Mouse (Mus musculus) embryo, embryonic 11.5 days (tissue): ENCODE measurements around the gene Flnb.
A peak's percentile ranks its signal among the peaks of the same experiment; 100 is the strongest.

Experiments used
- DNase-seq: peaks from one replicate; pipeline ENCODE4 v3.0.0-alpha.2; 2012; ENCODE audit warnings: low read depth, low spot score

Gene Flnb

DNA sequence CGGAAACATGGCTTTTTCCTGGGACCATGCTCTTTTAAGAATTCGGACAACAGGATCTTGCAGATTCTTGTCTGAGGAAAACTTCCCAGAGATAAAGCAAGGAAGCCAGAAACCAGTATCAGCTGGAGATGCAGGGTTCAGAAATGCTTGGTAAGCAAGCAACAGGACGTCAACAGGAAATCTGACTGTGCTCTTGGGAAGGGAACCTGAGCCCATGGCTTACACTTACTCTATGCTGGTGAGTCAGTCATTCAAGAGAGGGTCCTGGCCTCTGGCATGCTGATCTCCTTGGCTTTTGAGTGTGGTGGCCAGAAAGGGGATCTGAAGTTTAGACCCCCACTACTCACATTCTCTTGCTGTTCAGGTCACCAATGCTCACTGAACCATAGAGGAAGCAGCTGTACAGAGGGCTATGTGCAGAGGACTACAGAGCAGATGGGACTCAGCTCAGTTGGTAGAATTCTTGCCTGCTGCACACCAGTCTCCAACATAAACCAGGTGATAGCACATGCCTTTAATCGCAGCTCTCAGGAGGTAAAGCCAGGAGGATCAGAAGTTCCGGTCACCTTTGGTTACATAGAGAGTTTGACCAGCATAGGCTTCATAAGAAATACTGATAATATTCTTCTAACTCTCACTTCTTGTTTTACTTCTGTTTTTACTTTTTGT lies 173.5 kb downstream of the Flnb start:
- DNase-seq = no peak

DNA sequence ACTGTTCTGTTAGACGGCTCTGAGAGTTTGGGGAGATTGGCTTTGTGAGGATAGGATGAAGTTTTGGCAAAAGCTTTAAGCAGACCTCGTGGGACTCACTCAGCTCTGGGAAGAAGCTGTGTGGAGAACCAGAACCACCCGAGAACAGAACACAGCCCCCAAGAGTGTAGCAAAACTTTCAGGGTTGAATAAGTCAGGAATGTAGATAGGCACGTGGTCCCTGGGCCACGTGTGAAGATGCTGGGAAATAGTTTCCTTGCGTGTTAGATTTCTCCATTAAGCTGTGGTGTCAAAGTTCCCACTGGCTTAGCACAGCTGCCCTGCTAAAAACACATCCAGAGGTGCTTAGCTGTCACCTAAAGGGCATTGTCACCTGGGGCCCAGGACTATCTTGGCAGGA lies 174.4 kb downstream of the Flnb start:
- DNase-seq = no peak

- no peak for DNase-seq
Measured at GRCm38 (mm10) chr14:7994271-7994767, 176.6 kb downstream of the Flnb start, which contains the start of gene Dnase1l3. Gene Dnase1l3 (minus strand): TSS chr14:7994573.

- DNase-seq = peak; percentile 77
Measured at GRCm38 (mm10) chr14:7997255-7997696, 179.5 kb downstream of the Flnb start.

GRCm38 (mm10) chr14:7999030-7999429 lies 181.3 kb downstream of the Flnb start:
- DNase-seq = no peak

- DNase-seq = no peak
Measured at GRCm38 (mm10) chr14:7999435-7999834, 181.7 kb downstream of the Flnb start.

GRCm38 (mm10) chr14:8000247-8000646 lies 182.5 kb downstream of the Flnb start:
- DNase-seq = no peak
